Mouse (Mus musculus) heart, postnatal 0 days (tissue): ENCODE results near the gene Sept9.

ENCODE experiments used
- CTCF ChIP-seq: IDR thresholded peaks from 2 replicates; pipeline ENCODE4 v1.5.1; 2016; ENCODE audit warnings: antibody characterized with exemption, control low read depth, low read depth
- EP300 ChIP-seq: IDR thresholded peaks from 2 replicates; pipeline ENCODE4 v1.6.1; 2016; ENCODE audit warnings: antibody characterized with exemption, low read depth

DNA sequence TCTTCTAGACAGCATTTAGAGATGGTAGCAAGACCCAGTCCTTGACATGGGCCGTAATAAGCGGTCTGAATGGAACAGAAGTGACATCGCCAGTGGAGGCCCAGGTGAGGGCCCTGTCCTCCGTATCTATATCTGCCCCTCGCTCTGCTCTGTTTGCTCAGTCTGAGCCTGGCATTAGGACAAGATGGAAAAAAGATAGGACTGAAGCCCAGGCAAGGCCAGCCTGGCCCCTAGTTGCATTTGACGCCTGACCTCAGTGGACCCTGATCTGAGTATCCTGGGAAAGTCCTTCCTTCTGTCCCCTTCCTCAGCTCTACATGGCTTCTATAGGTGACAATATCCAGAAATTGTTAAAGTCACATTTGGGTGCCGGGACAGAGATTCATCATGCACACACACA is 142.6 kb downstream of the Sept9 start:
- no peak for TF ChIP-seq CTCF
- no peak for TF ChIP-seq EP300
